Mouse (Mus musculus) effector memory CD4-positive, alpha-beta T cell, adult 5 months (primary cell): Measurements from ENCODE around the gene Fbxw7. TPM values are rescaled to one million over a fixed set of nuclear protein-coding genes. Genes with fewer than 3 reads are reported as not detected.

ENCODE experiments used
- polyA plus RNA-seq: library from polyadenylated mRNA; unstranded; fragments of 100-300 nt; shearing (Covaris generic); gene quantifications from one replicate; pipeline ENCODE4 v1.2.1, GENCODE M21; 2017

Gene Fbxw7
- polyA plus RNA-seq, result 22.0 TPM

GRCm38 (mm10) chr3:84814762-84815381 lies at the start of gene Fbxw7:
Fbxw7 (plus strand) TSS chr3:84815268.

Other genes starting within 250 kb of the Fbxw7 start
- gene Arfip1, start 232.6 kb upstream of the Fbxw7 start, polyA plus RNA-seq, result 54.8 TPM
- gene Tigd4, start 221.7 kb upstream of the Fbxw7 start, polyA plus RNA-seq, result not detected
- gene Tmem154, start 149.1 kb upstream of the Fbxw7 start, polyA plus RNA-seq, result 65.6 TPM